Mouse (Mus musculus): ENCODE measurements around the gene 4933428G20Rik. TPM values are rescaled to one million over a fixed set of nuclear protein-coding genes. Genes with fewer than 3 reads are reported as not detected.

4933428G20Rik gene
- polyA plus RNA-seq, 1 experiment from 2014 or later: 0.87 TPM

GRCm38 (mm10) chr11:97447979-97448378 is 52.2 kb downstream of the 4933428G20Rik start:
- Histone ChIP-seq H3K9me3 (no peaks in the 10 kb centered on the region), H3K27me3 (replicated peaks) (peaks cover 6% of the 10 kb centered on the region; the same call in 1 of the 2 replicates), H3K4me3 (no peak overlapping the region), H3K9ac (no peak overlapping the region), H3K27ac (no peak overlapping the region), H3K36me3 (peaks cover 25% of the 10 kb centered on the region), H3K4me2 (replicated peaks) (no peak overlapping the region), H3K4me1 (peaks cover 30% of the 10 kb centered on the region)
- ATAC-seq (ENCODE audit: low FRiP score, low read depth): no peak
- WGBS: 78% methylated on average over 7 of the region's 7 CpGs

DNA sequence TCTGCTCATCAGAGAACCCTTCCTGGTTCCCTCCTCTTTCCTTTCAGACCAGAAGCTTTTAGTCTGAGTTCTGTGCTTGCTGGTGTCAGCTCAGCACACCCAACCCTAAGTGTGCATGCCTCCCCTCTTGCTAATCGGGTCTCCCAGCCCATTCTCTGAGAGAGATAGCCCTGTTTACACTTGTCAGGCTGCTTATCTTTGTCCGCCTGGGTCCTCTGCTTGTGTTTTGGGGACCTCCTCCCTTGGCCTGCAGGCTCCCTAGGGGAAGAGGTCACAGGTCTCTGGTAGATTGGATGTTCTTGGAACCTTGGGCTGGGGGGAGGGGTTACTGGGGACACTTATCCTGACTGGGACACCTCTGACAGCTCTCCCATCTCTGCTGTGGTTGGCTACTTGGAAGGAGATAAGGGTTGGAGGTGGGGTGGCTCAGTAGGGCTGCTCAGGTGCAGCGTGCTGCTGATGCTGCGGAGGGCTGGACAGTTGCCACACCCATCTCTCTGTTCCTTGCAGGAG is 54.1 kb downstream of the 4933428G20Rik start:
- Histone ChIP-seq H3K9ac (no peak overlapping the region), H3K4me1 (peaks cover 33% of the 10 kb centered on the region), H3K4me2 (replicated peaks) (no peak overlapping the region), H3K27me3 (replicated peaks) (peaks cover 23% of the 10 kb centered on the region), H3K27ac (no peak overlapping the region), H3K36me3 (peaks cover 9% of the 10 kb centered on the region), H3K9me3 (no peaks in the 10 kb centered on the region), H3K4me3 (no peak overlapping the region)
- WGBS: 67% methylated on average over 4 of the region's 4 CpGs
- ATAC-seq (ENCODE audit: low FRiP score, low read depth): no peak

DNA sequence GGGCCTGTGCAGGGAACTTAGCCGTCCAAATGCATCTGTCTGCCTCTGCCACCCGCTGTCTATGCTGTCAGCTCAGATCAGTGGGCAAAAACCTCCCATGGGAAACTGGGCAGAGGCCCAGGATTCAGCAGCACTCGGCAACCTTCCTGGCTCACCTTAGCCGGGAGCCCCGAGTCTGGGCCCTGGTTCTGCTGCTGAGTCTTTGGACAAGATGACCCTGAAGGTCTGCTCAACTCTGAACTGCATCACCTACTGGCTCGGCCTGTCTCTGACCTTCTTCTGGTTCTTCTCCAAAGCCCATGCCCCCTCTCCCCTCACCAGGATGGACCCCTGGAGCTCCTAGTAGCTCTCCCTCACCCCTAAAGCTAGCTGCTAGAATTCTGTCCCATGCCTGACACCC is 54.5 kb downstream of the 4933428G20Rik start:
- no peak overlapping the region for H3K4me2 ChIP-seq (replicated peaks)
- H3K27me3 ChIP-seq (replicated peaks): peaks cover 28% of the 10 kb centered on the region
- H3K4me1 ChIP-seq: peaks cover 29% of the 10 kb centered on the region
- no peak overlapping the region for H3K9ac ChIP-seq
- H3K4me3 ChIP-seq: no peak overlapping the region
- peaks cover 9% of the 10 kb centered on the region for H3K36me3 ChIP-seq
- H3K9me3 ChIP-seq: no peaks in the 10 kb centered on the region
- no peak overlapping the region for H3K27ac ChIP-seq
- 73% methylated on average over 6 of the region's 6 CpGs for WGBS
- no peak for ATAC-seq (ENCODE audit: low FRiP score, low read depth)

DNA sequence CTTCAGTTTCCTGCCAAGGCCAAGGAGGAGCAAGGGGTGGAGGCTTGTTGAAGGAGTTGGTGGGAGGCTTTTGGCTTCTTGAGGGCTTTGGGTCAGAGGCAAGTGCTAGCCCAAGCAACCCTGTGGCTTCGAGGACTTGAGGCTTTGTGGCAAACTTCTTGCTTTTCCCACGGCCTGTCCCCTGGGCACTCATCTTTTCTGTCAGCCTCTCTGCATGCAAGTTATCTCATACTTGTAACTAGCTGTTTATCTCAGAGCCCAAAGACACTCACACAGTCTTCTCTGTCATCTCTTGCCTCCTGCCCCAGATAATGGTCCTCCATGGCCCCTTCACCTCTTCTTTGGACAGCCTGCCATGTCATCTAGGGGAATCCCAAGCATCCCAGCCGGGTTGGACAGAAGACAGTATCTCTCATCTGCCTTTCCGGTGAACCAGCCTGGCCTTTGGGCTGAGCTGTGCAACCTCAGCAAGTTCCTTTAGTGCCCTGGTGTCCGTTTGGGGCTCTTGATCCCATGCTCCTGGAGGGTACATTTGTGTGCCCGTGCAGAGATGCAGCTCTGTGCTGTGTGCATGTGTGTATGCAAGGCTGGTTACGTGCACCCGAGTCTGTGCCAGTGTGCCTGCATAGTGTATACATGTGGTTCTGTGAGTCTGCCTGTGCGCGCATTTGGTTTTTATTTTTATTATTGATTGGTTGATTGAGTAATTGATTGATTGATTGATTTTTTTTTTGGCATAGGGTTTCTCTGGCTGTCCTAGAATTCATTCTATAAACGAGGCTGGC is 57.1 kb downstream of the 4933428G20Rik start:
- peaks cover 26% of the 10 kb centered on the region for H3K4me1 ChIP-seq
- no peak for ATAC-seq (ENCODE audit: low FRiP score, low read depth)
- H3K27ac ChIP-seq: no peak overlapping the region
- peaks cover 5% of the 10 kb centered on the region; the same call in 1 of the 2 replicates for H3K36me3 ChIP-seq
- no peak overlapping the region for H3K9ac ChIP-seq
- WGBS: 87% methylated on average over 11 of the region's 11 CpGs
- H3K27me3 ChIP-seq (replicated peaks): peaks cover 51% of the 10 kb centered on the region
- no peak overlapping the region for H3K4me3 ChIP-seq
- H3K9me3 ChIP-seq: no peaks in the 10 kb centered on the region
- H3K4me2 ChIP-seq (replicated peaks): no peak overlapping the region

GRCm38 (mm10) chr11:97441658-97442125 is 58.4 kb downstream of the 4933428G20Rik start:
- H3K27ac ChIP-seq: no peak overlapping the region
- H3K4me2 ChIP-seq (replicated peaks): peak overlapping the region; percentile 67
- ATAC-seq (ENCODE audit: low FRiP score, low read depth): no peak
- peaks cover 54% of the 10 kb centered on the region for H3K27me3 ChIP-seq (replicated peaks)
- no peak overlapping the region for H3K9ac ChIP-seq
- 0 out of 2 replicates have a peak overlapping the region, but pooled peaks have one; percentile 1 for H3K4me3 ChIP-seq
- H3K36me3 ChIP-seq: peaks cover 5% of the 10 kb centered on the region; the same call in 1 of the 2 replicates
- WGBS: 10% methylated on average over 3 of the region's 3 CpGs
- peaks cover 33% of the 10 kb centered on the region for H3K4me1 ChIP-seq
- H3K9me3 ChIP-seq: no peaks in the 10 kb centered on the region

DNA sequence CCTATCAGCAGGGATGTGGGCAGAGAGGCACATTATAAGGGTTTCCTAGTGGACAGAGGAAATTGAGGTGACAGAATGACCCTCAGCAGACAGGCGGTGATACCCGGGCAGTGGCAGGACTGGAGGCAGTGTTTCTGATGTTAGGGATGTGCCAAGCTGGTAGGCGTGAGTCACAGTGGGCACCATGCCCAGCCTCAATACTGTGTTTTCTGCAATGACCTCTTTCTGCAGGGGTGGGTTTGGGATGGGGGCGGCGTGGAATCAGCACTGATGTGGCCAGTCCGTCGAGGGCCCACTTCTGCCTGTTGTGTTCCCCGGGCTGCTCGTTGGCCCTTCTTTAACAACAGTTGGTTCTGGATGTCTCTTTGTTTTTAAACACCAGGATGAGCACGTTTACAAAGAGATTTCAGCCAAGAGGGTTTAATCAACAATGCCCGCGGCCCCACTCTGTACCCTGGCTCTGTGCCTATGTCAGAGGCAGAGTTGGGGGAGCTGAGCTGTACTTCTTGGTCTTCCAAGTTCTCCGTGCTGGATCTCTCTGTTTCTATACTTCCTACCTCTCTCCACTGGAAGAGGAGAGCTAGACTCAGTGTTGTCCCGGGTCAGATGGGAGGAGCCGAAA is 59.0 kb downstream of the 4933428G20Rik start:
- H3K36me3 ChIP-seq: peaks cover 5% of the 10 kb centered on the region; the same call in 1 of the 2 replicates
- H3K9me3 ChIP-seq: no peaks in the 10 kb centered on the region
- 64% methylated on average over 15 of the region's 15 CpGs for WGBS
- H3K4me2 ChIP-seq (replicated peaks): peak overlapping the region; percentile 67
- H3K9ac ChIP-seq: 0 out of 2 replicates have a peak overlapping the region, but pooled peaks have one; percentile 56
- H3K27me3 ChIP-seq (replicated peaks): peaks cover 54% of the 10 kb centered on the region
- H3K4me1 ChIP-seq: peaks cover 34% of the 10 kb centered on the region
- ATAC-seq (ENCODE audit: low FRiP score, low read depth): no peak
- H3K4me3 ChIP-seq: 0 out of 2 replicates have a peak overlapping the region, but pooled peaks have one; percentile 1
- no peak overlapping the region for H3K27ac ChIP-seq

Other genes starting within 250 kb of the 4933428G20Rik start
- 127 and 133 TPM in 2 replicates for gene Npepps, start 219.7 kb downstream of the 4933428G20Rik start, polyA plus RNA-seq (2016; fragmentation: Nextera tagmentation; extraction: Ambion mirVana)
- 42.3 and 48.9 TPM in 2 replicates for gene Mrpl45, start 184.6 kb downstream of the 4933428G20Rik start, polyA plus RNA-seq (2016; fragmentation: Nextera tagmentation; extraction: Ambion mirVana)
- 0.19 and 0.50 TPM in 2 replicates for gene Gpr179, start 148.3 kb downstream of the 4933428G20Rik start, polyA plus RNA-seq (2016; fragmentation: Nextera tagmentation; extraction: Ambion mirVana)
- 7.9 and 9.0 TPM in 2 replicates for gene Socs7, start 137.8 kb downstream of the 4933428G20Rik start, polyA plus RNA-seq (2016; fragmentation: Nextera tagmentation; extraction: Ambion mirVana)
- gene Arhgap23, start 84.8 kb downstream of the 4933428G20Rik start, polyA plus RNA-seq (2016; fragmentation: Nextera tagmentation; extraction: Ambion mirVana): 8.3 and 9.3 TPM in 2 replicates
- gene Srcin1, start 75.8 kb upstream of the 4933428G20Rik start, polyA plus RNA-seq (2016; fragmentation: Nextera tagmentation; extraction: Ambion mirVana): 6.4 and 7.9 TPM in 2 replicates
- gene Epop, start 129.4 kb upstream of the 4933428G20Rik start, polyA plus RNA-seq (2016; fragmentation: Nextera tagmentation; extraction: Ambion mirVana): 13.6 and 15.1 TPM in 2 replicates
- gene Mllt6, start 163.1 kb upstream of the 4933428G20Rik start, polyA plus RNA-seq (2016; fragmentation: Nextera tagmentation; extraction: Ambion mirVana): 3.0 and 4.0 TPM in 2 replicates
- 17.8 and 25.6 TPM in 2 replicates for gene Cisd3, start 185.5 kb upstream of the 4933428G20Rik start, polyA plus RNA-seq (2016; fragmentation: Nextera tagmentation; extraction: Ambion mirVana)
- 19.9 and 21.1 TPM in 2 replicates for gene Pcgf2, start 200.2 kb upstream of the 4933428G20Rik start, polyA plus RNA-seq (2016; fragmentation: Nextera tagmentation; extraction: Ambion mirVana)
- gene Psmb3, start 203.1 kb upstream of the 4933428G20Rik start, polyA plus RNA-seq (2016; fragmentation: Nextera tagmentation; extraction: Ambion mirVana): 453 and 497 TPM in 2 replicates
- 3.2 and 3.7 TPM in 2 replicates for gene Pip4k2b, start 244.4 kb upstream of the 4933428G20Rik start, polyA plus RNA-seq (2016; fragmentation: Nextera tagmentation; extraction: Ambion mirVana)